Mouse (Mus musculus) midbrain, embryonic 15.5 days (tissue): ENCODE measurements around the gene Olfr1440. TPM values are rescaled to one million over a fixed set of nuclear protein-coding genes. Genes with fewer than 3 reads are reported as not detected.

Experiments used
- ATAC-seq: fragments of 200-750 bp; cut with Nextera tagmentation; replicated peaks from 2 replicates; pipeline ENCODE4 v1.8.0; 2017; ENCODE audit warnings: moderate TSS enrichment
- H3K27ac ChIP-seq: fragments of 300-500 bp; sonication (generic); 2 replicates; pipeline ENCODE4 v1.5.1; 2015; ENCODE audit warnings: mild to moderate bottlenecking, inconsistent platforms
- H3K27me3 ChIP-seq: fragments of 300-500 bp; sonication (generic); replicated peaks from 2 replicates; pipeline ENCODE4 v1.6.1; 2015; ENCODE audit warnings: inconsistent platforms
- H3K36me3 ChIP-seq: fragments of 300-500 bp; sonication (generic); replicated peaks from 2 replicates; pipeline ENCODE4 v1.6.1; 2015; ENCODE audit warnings: inconsistent platforms
- H3K4me1 ChIP-seq: fragments of 300-500 bp; sonication (generic); 2 replicates; pipeline ENCODE4 v1.6.1; 2015; ENCODE audit warnings: inconsistent platforms
- H3K4me2 ChIP-seq: fragments of 300-500 bp; sonication (generic); 2 replicates; pipeline ENCODE4 v1.6.1; 2015; ENCODE audit warnings: inconsistent platforms, mild to moderate bottlenecking, moderate library complexity
- H3K4me3 ChIP-seq: fragments of 300-500 bp; sonication (generic); 2 replicates; pipeline ENCODE4 v1.5.1; 2015; ENCODE audit warnings: mild to moderate bottlenecking, inconsistent platforms
- H3K9ac ChIP-seq: fragments of 300-500 bp; sonication (generic); 2 replicates; pipeline ENCODE4 v1.6.1; 2015; ENCODE audit warnings: mild to moderate bottlenecking, inconsistent platforms
- H3K9me3 ChIP-seq: fragments of 300-500 bp; sonication (generic); 2 replicates; pipeline ENCODE4 v1.6.1; 2016; ENCODE audit warnings: inconsistent platforms
- WGBS: fragments of 180-500 bp; shearing (Covaris S2); methylation state at CpG from one replicate; pipeline ENCODE4 v1.1.7; 2015; ENCODE audit warnings: mixed read lengths; 5-methylcytosine and 5-hydroxymethylcytosine counted together
- polyA plus RNA-seq: library from polyadenylated mRNA; unstranded; fragments of >200 nt; fragmentation: Nextera tagmentation; extraction: Ambion mirVana; gene quantifications from 2 replicates; pipeline ENCODE4 v1.2.1, GENCODE M21; 2015

Olfr1440 gene
- polyA plus RNA-seq, 1 experiment from 2014 or later, result not detected

DNA sequence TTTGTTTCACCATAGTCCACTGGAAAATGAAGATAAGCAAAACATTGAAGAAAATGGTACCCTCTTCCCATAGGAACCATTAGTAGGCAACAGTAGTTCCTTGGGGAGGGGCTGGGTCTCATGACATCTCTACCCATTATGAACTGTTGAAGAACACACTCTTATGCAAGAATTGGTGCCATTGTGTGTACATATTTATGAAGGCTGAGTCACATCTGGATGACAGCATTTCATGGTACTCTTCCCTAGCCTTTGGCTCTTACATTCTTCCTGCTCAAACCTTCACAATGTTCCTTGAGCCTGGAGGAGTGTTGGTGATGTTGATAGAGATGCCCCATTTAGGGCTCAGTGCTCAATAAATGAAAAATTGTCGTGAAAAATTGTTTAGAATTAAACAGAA lies 52.5 kb downstream of the Olfr1440 start:
- Histone ChIP-seq H3K4me2 (no peak overlapping the region), H3K27ac (no peak overlapping the region), H3K4me3 (no peak overlapping the region), H3K4me1 (no peaks in the 10 kb centered on the region), H3K9me3 (no peaks in the 10 kb centered on the region), H3K9ac (no peak overlapping the region), H3K27me3 (no peaks in the 10 kb centered on the region), H3K36me3 (no peaks in the 10 kb centered on the region)
- WGBS, result 67% methylated on average over 1 of the region's 1 CpGs
- ATAC-seq, result no peak

DNA sequence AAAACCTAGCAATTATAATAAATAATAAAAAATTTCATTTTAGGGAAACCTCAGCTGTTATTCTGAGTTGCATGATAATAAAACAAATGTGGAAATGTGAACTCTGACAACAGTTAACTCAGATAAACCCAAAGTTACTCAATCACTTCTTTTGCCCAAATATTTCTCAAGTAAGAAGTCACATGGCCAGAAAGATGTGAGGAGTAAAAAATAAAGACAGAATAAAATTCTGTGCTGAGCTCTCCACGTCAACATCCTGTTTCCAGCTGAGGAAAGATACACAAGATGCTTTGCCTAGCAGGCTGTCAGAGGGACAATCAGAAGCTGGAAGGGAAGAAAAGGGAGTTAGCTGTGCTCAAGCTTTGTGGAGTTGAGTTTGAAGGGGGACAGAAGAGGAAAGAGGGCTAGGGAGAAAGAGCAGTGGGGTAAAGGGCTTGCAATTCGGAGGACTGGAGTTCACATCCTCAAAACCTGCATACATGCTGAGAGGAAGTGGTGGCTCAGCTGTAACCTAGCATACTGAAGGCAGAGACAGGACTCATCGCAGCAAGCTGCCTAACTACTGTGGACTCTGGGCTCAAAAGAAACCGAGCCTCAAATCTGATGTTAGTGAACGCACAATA lies 53.1 kb downstream of the Olfr1440 start:
- ATAC-seq, result no peak
- Histone ChIP-seq H3K9me3 (no peaks in the 10 kb centered on the region), H3K27me3 (no peaks in the 10 kb centered on the region), H3K9ac (no peak overlapping the region), H3K4me1 (no peaks in the 10 kb centered on the region), H3K27ac (no peak overlapping the region), H3K36me3 (no peaks in the 10 kb centered on the region), H3K4me3 (no peak overlapping the region), H3K4me2 (no peak overlapping the region)
- WGBS, result 59% methylated on average over 5 of the region's 5 CpGs

DNA sequence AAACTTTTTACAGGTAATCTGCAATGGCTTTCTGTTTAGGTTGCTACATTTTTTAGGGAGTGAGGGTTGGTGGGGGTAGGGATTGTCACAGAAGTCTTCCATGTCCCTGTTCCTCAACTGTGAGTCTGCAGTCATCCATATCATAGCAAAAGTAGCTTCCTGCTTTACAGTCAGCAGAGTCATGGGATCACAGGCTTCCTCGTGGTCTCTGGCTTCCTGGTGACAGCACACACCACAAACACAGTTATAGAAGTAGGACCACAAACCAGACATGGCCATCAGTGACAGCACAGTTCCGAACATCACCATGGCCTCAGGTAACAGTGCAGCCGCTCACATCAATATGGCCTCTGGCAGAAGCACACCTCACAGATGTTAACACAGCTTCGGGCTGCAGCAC lies 55.5 kb downstream of the Olfr1440 start:
- no peaks in the 10 kb centered on the region for H3K27me3 ChIP-seq
- H3K9ac ChIP-seq, result no peak overlapping the region
- no peak overlapping the region for H3K27ac ChIP-seq
- no peaks in the 10 kb centered on the region for H3K9me3 ChIP-seq
- H3K36me3 ChIP-seq, result no peaks in the 10 kb centered on the region
- H3K4me3 ChIP-seq, result no peak overlapping the region
- H3K4me1 ChIP-seq, result no peaks in the 10 kb centered on the region
- WGBS, result 80% methylated on average over 4 of the region's 4 CpGs
- H3K4me2 ChIP-seq, result no peak overlapping the region
- ATAC-seq, result no peak

DNA sequence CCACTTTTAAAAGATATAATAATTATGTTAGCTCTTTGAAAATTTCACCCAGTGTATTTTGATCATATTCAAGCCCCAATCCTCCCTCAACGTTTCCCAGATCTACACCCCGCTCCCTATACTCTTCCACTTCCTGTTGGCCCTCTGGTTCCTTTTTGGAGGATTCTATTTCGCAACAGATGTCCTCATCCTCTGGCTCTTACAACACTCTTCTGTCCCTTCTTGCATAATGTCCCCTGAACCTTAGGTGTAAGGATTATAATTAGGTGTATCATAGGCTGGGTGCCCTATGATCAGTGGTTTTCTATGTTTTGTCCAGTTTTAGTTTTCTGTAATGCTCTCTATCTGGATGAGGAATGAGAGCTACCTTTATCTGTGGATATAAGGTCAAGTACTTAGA lies 57.9 kb downstream of the Olfr1440 start:
- H3K9me3 ChIP-seq, result no peaks in the 10 kb centered on the region
- H3K9ac ChIP-seq, result no peak overlapping the region
- 79% methylated on average over 3 of the region's 3 CpGs for WGBS
- no peak overlapping the region for H3K27ac ChIP-seq
- no peaks in the 10 kb centered on the region for H3K4me1 ChIP-seq
- no peak for ATAC-seq
- no peaks in the 10 kb centered on the region for H3K36me3 ChIP-seq
- no peaks in the 10 kb centered on the region for H3K27me3 ChIP-seq
- no peak overlapping the region for H3K4me2 ChIP-seq
- no peak overlapping the region for H3K4me3 ChIP-seq

Other genes with a start within 250 kb of the Olfr1440 start
- gene Olfr1555-ps1, start 217.2 kb upstream of the Olfr1440 start, polyA plus RNA-seq, result not detected in 2 replicates
- not detected in 2 replicates for gene Olfr1431, start 186.6 kb upstream of the Olfr1440 start, polyA plus RNA-seq
- gene Olfr1432, start 154.7 kb upstream of the Olfr1440 start, polyA plus RNA-seq, result not detected in 2 replicates
- not detected in 2 replicates for gene Olfr262, start 145.6 kb upstream of the Olfr1440 start, polyA plus RNA-seq
- not detected in 2 replicates for gene Olfr235, start 126.2 kb upstream of the Olfr1440 start, polyA plus RNA-seq
- not detected in 2 replicates for gene Olfr1434, start 107.4 kb upstream of the Olfr1440 start, polyA plus RNA-seq
- not detected in 2 replicates for gene Olfr1436, start 88.1 kb upstream of the Olfr1440 start, polyA plus RNA-seq
- gene Olfr1437, start 62.2 kb upstream of the Olfr1440 start, polyA plus RNA-seq, result not detected in 2 replicates
- gene Olfr1438-ps1, start 51.4 kb upstream of the Olfr1440 start, polyA plus RNA-seq, result not detected in 2 replicates
- not detected in 2 replicates for gene Olfr1441, start 30.2 kb downstream of the Olfr1440 start, polyA plus RNA-seq
- not detected in 2 replicates for gene Pfpl, start 40.6 kb downstream of the Olfr1440 start, polyA plus RNA-seq
- 0.62 and 0.73 TPM in 2 replicates for gene Mpeg1, start 73.5 kb downstream of the Olfr1440 start, polyA plus RNA-seq
- 43.3 and 43.4 TPM in 2 replicates for gene Dtx4, start 114.2 kb downstream of the Olfr1440 start, polyA plus RNA-seq
- 5.0 and 6.0 TPM in 2 replicates for gene Fam111a, start 158.5 kb downstream of the Olfr1440 start, polyA plus RNA-seq
- 0.14 TPM in 1 of 2 replicates, not detected in the other for gene Gm4952, start 212.7 kb downstream of the Olfr1440 start, polyA plus RNA-seq
- gene Glyat, start 246.0 kb downstream of the Olfr1440 start, polyA plus RNA-seq, result not detected in 2 replicates